Mouse (Mus musculus): ENCODE results near the gene Prss35.

The Prss35 gene

GRCm38 (mm10) chr9:86798686-86799085 lies 55.2 kb downstream of the Prss35 start:
- no peak for DNase-seq (ENCODE audit: low spot score)

GRCm38 (mm10) chr9:86799099-86799498 lies 55.6 kb downstream of the Prss35 start:
- DNase-seq (ENCODE audit: low spot score) = no peak

GRCm38 (mm10) chr9:86800600-86801163 lies 57.2 kb downstream of the Prss35 start:
- no peak for DNase-seq (ENCODE audit: low spot score)
